Mouse (Mus musculus): Measurements from ENCODE around the gene Bri3. TPM values are rescaled to one million over a fixed set of nuclear protein-coding genes. Genes with fewer than 3 reads are reported as not detected.

Bri3 gene
- polyA plus RNA-seq, 1 experiment from 2014 or later, result 111 TPM

DNA sequence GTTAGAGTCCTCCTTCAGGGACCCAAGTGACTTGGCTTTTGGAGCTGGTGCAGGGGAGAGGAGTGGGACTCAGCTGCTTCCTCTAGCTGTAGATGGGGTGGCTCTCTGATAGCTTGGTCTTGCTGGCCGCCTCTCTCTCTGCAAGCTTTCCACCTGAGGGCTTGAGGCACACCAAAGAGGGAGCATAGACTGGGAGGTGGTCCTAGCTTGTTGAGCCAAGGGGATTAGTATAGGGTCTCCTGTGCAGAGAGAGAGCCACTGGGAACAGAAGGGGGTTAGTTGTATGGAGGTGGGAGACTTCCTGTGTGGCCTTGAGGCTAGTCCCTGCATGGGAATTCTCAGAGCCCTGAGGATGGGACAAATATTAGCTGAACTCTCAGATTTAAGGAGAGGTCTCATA is 12.7 kb downstream of the Bri3 start:
- 0 out of 2 replicates have a peak overlapping the region, but pooled peaks have one; percentile 8 for H3K27ac ChIP-seq (replicated peaks)
- H3K9me3 ChIP-seq, result no peaks in the 10 kb centered on the region
- peak overlapping the region; percentile 98 for H3K4me3 ChIP-seq
- H3K4me1 ChIP-seq, result peaks cover 50% of the 10 kb centered on the region
- no peak for ATAC-seq (replicated peaks)
- peak overlapping the region; percentile 67 for H3K4me2 ChIP-seq (replicated peaks)
- no peaks in the 10 kb centered on the region for H3K36me3 ChIP-seq
- H3K27me3 ChIP-seq, result no peaks in the 10 kb centered on the region
- WGBS, result 28% methylated on average over 1 of the region's 1 CpGs
- H3K9ac ChIP-seq (replicated peaks), result peak overlapping the region; percentile 90

GRCm38 (mm10) chr5:144257451-144258110 is 13.3 kb downstream of the Bri3 start:
- Histone ChIP-seq H3K27me3 (no peaks in the 10 kb centered on the region), H3K36me3 (no peaks in the 10 kb centered on the region), H3K4me1 (peaks cover 53% of the 10 kb centered on the region), H3K4me2 (replicated peaks) (peak overlapping the region; percentile 67), H3K9ac (replicated peaks) (peak overlapping the region; percentile 90), H3K27ac (replicated peaks) (no peak overlapping the region), H3K4me3 (peak overlapping the region; percentile 98), H3K9me3 (no peaks in the 10 kb centered on the region)
- 83% methylated on average over 3 of the region's 3 CpGs for WGBS
- ATAC-seq (replicated peaks), result no peak

DNA sequence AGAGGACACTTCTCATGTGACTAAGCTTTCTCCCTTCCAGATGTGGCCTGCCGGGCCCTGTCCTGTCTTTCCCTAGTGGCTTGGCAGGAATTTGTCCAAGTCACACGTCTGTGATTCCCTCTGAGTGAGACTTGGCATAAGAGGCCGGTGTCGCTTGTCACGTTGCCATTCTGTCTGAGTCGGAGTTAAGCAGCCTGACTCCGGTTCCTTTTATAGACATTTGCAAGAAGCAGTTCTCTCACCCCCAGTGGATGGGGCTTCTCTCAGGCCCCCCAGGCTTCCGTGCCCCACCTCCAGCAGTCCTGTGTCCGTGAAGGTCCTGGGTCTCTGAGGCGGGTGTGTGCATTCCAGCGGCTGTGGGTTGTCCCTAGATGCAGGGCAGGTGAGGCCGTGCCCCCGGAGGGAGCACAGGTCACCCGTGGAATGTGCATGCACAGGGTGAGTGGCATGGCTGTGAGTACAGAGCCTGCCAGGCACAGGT is 13.9 kb downstream of the Bri3 start:
- H3K36me3 ChIP-seq, result no peaks in the 10 kb centered on the region
- no peaks in the 10 kb centered on the region for H3K9me3 ChIP-seq
- H3K4me1 ChIP-seq, result peaks cover 53% of the 10 kb centered on the region
- H3K9ac ChIP-seq (replicated peaks), result peak overlapping the region; percentile 31; the same call in 1 of the 2 replicates
- H3K27me3 ChIP-seq, result no peaks in the 10 kb centered on the region
- WGBS, result 29% methylated on average over 14 of the region's 14 CpGs
- peak overlapping the region; percentile 98 for H3K4me3 ChIP-seq
- H3K4me2 ChIP-seq (replicated peaks), result peak overlapping the region; percentile 67
- no peak overlapping the region for H3K27ac ChIP-seq (replicated peaks)
- no peak for ATAC-seq (replicated peaks)

DNA sequence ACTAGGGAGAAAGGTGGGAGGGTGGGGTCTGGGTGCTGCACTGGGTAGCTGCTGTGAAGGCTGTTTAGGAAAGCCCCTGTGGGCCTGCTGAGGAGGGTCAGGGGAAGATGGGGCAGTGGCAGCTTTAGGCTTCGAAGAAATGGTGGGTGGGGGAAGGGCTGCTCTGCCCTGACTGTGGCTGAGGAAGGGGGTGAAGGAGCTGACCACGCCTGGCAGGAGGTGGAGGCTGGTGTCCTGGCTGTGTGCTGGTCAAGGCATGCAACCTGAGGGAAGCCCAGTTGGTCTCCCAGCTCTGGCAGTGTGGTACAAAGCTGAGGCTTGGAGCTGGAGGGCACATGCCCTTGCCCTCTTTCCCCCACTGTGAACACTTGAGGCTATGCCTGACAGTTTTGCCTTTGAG is 14.4 kb downstream of the Bri3 start:
- Histone ChIP-seq H3K27me3 (no peaks in the 10 kb centered on the region), H3K4me2 (replicated peaks) (peak overlapping the region; percentile 67), H3K9me3 (no peaks in the 10 kb centered on the region), H3K4me1 (peaks cover 53% of the 10 kb centered on the region), H3K27ac (replicated peaks) (no peak overlapping the region), H3K36me3 (no peaks in the 10 kb centered on the region), H3K4me3 (peak overlapping the region; percentile 98; the same call in 1 of the 2 replicates), H3K9ac (replicated peaks) (peak overlapping the region; percentile 31; the same call in 1 of the 2 replicates)
- WGBS, result 8% methylated on average over 2 of the region's 2 CpGs
- no peak for ATAC-seq (replicated peaks)

GRCm38 (mm10) chr5:144259228-144259627 is 15.0 kb downstream of the Bri3 start:
- H3K4me1 ChIP-seq, result peaks cover 53% of the 10 kb centered on the region

GRCm38 (mm10) chr5:144260464-144260863 is 16.2 kb downstream of the Bri3 start:
- Histone ChIP-seq H3K9ac (replicated peaks) (no peak overlapping the region), H3K27me3 (no peaks in the 10 kb centered on the region), H3K4me1 (peaks cover 47% of the 10 kb centered on the region), H3K36me3 (peaks cover 10% of the 10 kb centered on the region), H3K9me3 (no peaks in the 10 kb centered on the region), H3K4me2 (replicated peaks) (no peak overlapping the region), H3K27ac (replicated peaks) (no peak overlapping the region), H3K4me3 (no peak overlapping the region)
- 80% methylated on average over 8 of the region's 8 CpGs for WGBS
- ATAC-seq (replicated peaks), result no peak

More at GRCm38 (mm10) chr5:144259228-144259627, 15.0 kb downstream of the Bri3 start:
- no peaks in the 10 kb centered on the region; the same call in 1 of the 2 replicates for H3K36me3 ChIP-seq
- H3K4me2 ChIP-seq (replicated peaks), result no peak overlapping the region
- no peaks in the 10 kb centered on the region for H3K9me3 ChIP-seq
- H3K27me3 ChIP-seq, result no peaks in the 10 kb centered on the region
- 73% methylated on average over 6 of the region's 6 CpGs for WGBS
- no peak for ATAC-seq (replicated peaks)
- H3K9ac ChIP-seq (replicated peaks), result no peak overlapping the region
- no peak overlapping the region for H3K27ac ChIP-seq (replicated peaks)
- H3K4me3 ChIP-seq, result no peak overlapping the region

GRCm38 (mm10) chr5:144261309-144261708 is 17.1 kb downstream of the Bri3 start:
- 83% methylated on average over 9 of the region's 9 CpGs for WGBS
- no peak for ATAC-seq (replicated peaks)

GRCm38 (mm10) chr5:144261829-144262228 is 17.6 kb downstream of the Bri3 start:
- Histone ChIP-seq H3K9me3 (no peaks in the 10 kb centered on the region), H3K27me3 (no peaks in the 10 kb centered on the region), H3K4me3 (no peak overlapping the region), H3K36me3 (peaks cover 20% of the 10 kb centered on the region), H3K4me2 (replicated peaks) (no peak overlapping the region), H3K27ac (replicated peaks) (no peak overlapping the region), H3K9ac (replicated peaks) (no peak overlapping the region), H3K4me1 (peaks cover 40% of the 10 kb centered on the region)
- whole genome bisulfite sequencing, result 82% methylated on average over 5 of the region's 5 CpGs
- ATAC-seq (replicated peaks), result no peak

More at GRCm38 (mm10) chr5:144261309-144261708, 17.1 kb downstream of the Bri3 start:
- Histone ChIP-seq H3K9ac (replicated peaks) (no peak overlapping the region), H3K27me3 (no peaks in the 10 kb centered on the region), H3K9me3 (no peaks in the 10 kb centered on the region), H3K4me2 (replicated peaks) (no peak overlapping the region), H3K27ac (replicated peaks) (no peak overlapping the region), H3K36me3 (peaks cover 15% of the 10 kb centered on the region), H3K4me1 (peaks cover 45% of the 10 kb centered on the region), H3K4me3 (no peak overlapping the region)

- Histone ChIP-seq H3K9me3 (no peaks in the 10 kb centered on the region), H3K27ac (replicated peaks) (no peak overlapping the region), H3K9ac (replicated peaks) (no peak overlapping the region), H3K4me2 (replicated peaks) (no peak overlapping the region), H3K4me3 (no peak overlapping the region), H3K27me3 (no peaks in the 10 kb centered on the region), H3K4me1 (peaks cover 27% of the 10 kb centered on the region), H3K36me3 (peaks cover 20% of the 10 kb centered on the region)
- WGBS, result 85% methylated on average over 9 of the region's 9 CpGs
- no peak for ATAC-seq (replicated peaks)
Observed at GRCm38 (mm10) chr5:144263082-144263481, 18.8 kb downstream of the Bri3 start.

DNA sequence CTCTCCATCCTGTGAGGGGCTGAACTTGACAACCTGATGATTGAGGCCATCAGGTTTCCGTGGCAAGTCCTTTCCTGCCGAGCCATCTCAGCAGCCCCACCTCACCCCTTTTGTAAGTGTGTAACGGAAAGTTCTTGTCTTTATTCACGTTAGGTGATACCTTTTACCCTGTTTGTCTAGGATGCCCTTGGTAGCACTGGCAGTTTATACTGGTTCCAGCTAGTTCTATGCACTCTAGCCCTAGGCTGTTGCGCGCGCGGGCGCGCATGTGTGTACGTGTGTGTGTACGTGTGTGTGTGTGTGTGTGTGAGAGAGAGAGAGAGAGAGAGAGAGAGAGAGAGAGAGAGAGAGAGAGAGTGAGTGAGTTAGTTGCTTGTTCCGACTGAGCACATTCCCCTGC is 19.3 kb downstream of the Bri3 start:
- no peak overlapping the region for H3K4me3 ChIP-seq
- no peak for ATAC-seq (replicated peaks)
- H3K27me3 ChIP-seq, result no peaks in the 10 kb centered on the region
- H3K36me3 ChIP-seq, result peaks cover 20% of the 10 kb centered on the region
- H3K27ac ChIP-seq (replicated peaks), result no peak overlapping the region
- H3K4me1 ChIP-seq, result peaks cover 23% of the 10 kb centered on the region
- H3K9ac ChIP-seq (replicated peaks), result no peak overlapping the region
- no peaks in the 10 kb centered on the region for H3K9me3 ChIP-seq
- 87% methylated on average over 13 of the region's 13 CpGs for WGBS
- H3K4me2 ChIP-seq (replicated peaks), result no peak overlapping the region

DNA sequence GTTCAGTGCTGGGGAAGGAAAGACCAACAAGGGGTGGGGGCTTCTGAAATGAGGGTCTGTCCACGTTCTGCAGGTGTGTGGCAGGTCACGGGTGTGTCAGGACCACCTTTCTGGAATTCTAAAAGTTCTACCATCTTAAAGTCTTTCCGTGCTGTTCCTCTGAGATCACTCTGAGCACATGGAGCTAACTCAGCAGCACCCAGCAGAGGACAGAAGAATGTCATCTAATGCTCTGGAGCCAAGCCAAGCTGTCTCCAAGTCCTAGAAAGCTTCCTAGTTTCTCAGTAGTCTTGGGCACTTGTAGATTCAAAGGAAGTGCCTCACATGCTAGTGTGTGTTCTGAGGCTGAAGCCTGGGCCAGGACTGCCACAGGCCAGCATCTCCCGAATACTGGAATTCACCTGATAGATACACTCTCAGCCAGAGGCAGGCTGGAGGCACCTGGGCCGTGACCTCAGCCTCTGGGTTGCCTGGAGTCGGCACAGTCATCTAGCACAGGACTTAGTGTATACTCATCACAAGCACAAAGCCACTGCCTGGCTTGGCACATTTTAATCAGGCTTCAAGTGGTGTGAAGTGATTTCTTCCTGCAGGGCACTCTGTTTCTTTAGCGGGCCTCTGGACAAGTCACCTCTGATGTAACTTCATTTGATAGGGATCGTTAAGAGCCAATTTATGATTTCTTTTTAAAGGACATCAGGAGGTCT is 23.5 kb downstream of the Bri3 start:
- Histone ChIP-seq H3K4me2 (replicated peaks) (no peak overlapping the region), H3K36me3 (peaks cover 20% of the 10 kb centered on the region), H3K27me3 (no peaks in the 10 kb centered on the region), H3K9ac (replicated peaks) (no peak overlapping the region), H3K9me3 (no peaks in the 10 kb centered on the region), H3K27ac (replicated peaks) (no peak overlapping the region), H3K4me1 (no peaks in the 10 kb centered on the region), H3K4me3 (no peak overlapping the region)
- WGBS, result 76% methylated on average over 8 of the region's 8 CpGs
- no peak for ATAC-seq (replicated peaks)

GRCm38 (mm10) chr5:144269926-144270325 is 25.7 kb downstream of the Bri3 start:
- peaks cover 13% of the 10 kb centered on the region for H3K36me3 ChIP-seq
- no peak overlapping the region for H3K4me2 ChIP-seq (replicated peaks)
- 0 out of 2 replicates have a peak, but pooled peaks cover 4% of the 10 kb centered on the region for H3K4me1 ChIP-seq
- 92% methylated on average over 7 of the region's 7 CpGs for WGBS
- no peaks in the 10 kb centered on the region for H3K9me3 ChIP-seq
- no peak overlapping the region for H3K9ac ChIP-seq (replicated peaks)
- no peak overlapping the region for H3K27ac ChIP-seq (replicated peaks)
- H3K4me3 ChIP-seq, result no peak overlapping the region
- H3K27me3 ChIP-seq, result no peaks in the 10 kb centered on the region
- no peak for ATAC-seq (replicated peaks)
